Mouse (Mus musculus) olfactory bulb, adult 2 months (tissue): ENCODE results near the gene Dus3l.

Experiments
- CTCF ChIP-seq: fragments of 200-500 bp; IDR thresholded peaks from 2 replicates; pipeline ENCODE4 v1.5.1; 2012; ENCODE audit warnings: low read depth, mild to moderate bottlenecking, low read length, moderate library complexity; ENCODE audit not compliant: insufficient read depth
- POLR2A ChIP-seq: fragments of 200-500 bp; IDR thresholded peaks from 2 replicates; pipeline ENCODE4 v1.6.1; 2012; ENCODE audit warnings: mild to moderate bottlenecking, low read depth, low read length, moderate library complexity; ENCODE audit not compliant: insufficient read depth

GRCm38 (mm10) chr17:56808518-56808917 lies 44.0 kb downstream of the Dus3l start:
- peak; percentile 97 for TF ChIP-seq CTCF
- no peak for TF ChIP-seq POLR2A
